Mouse (Mus musculus): ENCODE measurements around the gene Arid5a. TPM values are rescaled to one million over a fixed set of nuclear protein-coding genes. Genes with fewer than 3 reads are reported as not detected.

The Arid5a gene
- polyA plus RNA-seq (2015; fragmentation: Nextera tagmentation; extraction: Ambion mirVana), result 6.0 and 6.2 TPM in 2 replicates

DNA sequence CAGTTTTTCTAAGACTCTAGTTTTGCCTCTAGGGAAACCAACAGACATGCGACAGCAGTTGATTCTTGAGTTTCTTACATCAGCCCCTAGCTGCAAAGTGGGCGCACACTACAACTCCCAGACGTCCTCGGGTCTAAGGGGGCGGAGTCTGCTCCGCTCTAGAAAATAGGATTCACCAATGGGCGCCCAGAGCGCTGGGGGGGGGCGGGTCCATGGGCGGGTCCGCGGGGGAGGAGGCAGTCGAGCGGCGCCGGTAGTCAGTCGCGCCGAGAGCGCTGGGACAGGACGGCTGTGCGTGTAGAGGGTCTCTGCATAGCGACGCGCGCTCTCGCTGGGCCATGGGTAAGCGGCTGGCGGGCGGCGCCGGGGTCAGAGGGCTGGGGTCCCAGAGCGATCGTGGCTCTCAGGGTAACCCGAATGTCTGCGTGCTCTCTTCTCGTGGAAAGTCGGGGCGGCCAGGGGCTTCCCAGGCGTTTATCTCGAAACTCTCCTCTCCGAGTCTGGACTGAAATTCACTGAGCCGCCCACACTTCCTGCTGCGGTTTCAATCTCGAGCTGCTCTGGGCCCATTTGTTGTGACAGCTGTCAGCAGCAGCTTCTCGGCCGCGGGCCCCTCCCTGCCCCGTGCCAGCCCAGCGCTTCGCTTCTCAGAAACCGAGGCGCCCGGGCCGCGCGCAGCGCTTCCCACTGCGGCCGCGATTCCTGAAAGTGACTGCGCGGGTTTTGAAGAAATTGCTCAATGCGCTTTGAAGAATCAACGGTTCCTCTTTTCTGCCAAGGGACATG lies at the start of gene Arid5a:
Gene Arid5a (plus strand): TSS at position 239 of the 786 bp plus-strand sequence.

DNA sequence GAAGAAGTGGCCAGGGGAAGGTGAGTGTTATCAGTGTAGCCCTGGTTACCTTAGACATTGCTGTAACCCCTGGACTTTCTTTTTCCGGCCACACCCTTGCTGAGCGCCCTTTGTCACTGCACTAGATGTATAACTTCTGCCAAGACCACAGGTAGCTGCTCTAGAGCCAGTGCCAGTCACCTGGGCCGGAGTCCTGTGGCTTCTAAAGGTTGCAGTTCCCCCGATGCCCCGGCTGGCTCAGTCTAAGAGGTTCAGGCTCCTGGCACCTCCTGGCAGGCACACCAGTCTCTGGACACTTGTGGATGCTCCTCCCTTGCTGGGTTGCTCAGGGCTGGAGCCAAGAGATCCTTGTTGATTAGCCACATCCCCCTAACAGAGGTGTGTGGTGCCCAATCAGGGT lies 33.1 kb upstream of the Arid5a start, which contains the start of gene Neurl3:
Gene Neurl3 (minus strand): TSS at position 225 of the 400 bp plus-strand sequence.

DNA sequence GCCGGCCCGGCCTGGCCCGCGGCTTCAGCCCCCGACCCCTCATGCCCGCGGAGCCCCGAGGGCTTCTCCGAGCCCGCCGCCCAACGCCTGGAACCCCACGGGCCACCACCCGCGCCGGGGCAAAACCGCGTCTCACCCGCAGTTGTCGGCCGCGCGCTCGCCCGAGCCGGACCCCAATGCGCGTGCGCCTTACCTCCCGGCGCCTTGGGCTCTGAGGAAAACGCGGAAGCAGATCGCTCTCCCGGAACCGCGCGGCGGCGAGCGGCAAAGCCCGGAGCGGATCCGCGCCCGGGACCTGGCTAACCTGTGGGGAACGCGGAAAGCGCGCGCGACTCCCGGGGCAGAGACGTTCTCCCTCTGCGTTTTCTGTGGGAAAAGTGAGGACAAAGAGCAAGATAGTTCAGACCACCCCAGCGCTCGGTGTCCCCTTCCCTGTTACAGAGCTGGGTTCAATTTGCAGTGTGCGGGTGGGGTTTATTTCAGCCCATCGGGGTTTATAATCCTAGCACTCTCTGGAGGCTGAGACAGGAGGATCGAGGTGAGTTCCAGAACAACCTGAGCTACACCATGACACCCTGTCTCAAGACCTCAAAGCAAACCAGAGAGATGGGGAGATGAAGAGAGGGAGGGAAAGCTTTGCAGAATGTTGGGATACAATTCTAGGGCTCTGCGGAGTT lies 61.6 kb downstream of the Arid5a start, which contains the start of gene Kansl3:
Gene Kansl3 (minus strand): TSS at position 213 of the 677 bp plus-strand sequence.

DNA sequence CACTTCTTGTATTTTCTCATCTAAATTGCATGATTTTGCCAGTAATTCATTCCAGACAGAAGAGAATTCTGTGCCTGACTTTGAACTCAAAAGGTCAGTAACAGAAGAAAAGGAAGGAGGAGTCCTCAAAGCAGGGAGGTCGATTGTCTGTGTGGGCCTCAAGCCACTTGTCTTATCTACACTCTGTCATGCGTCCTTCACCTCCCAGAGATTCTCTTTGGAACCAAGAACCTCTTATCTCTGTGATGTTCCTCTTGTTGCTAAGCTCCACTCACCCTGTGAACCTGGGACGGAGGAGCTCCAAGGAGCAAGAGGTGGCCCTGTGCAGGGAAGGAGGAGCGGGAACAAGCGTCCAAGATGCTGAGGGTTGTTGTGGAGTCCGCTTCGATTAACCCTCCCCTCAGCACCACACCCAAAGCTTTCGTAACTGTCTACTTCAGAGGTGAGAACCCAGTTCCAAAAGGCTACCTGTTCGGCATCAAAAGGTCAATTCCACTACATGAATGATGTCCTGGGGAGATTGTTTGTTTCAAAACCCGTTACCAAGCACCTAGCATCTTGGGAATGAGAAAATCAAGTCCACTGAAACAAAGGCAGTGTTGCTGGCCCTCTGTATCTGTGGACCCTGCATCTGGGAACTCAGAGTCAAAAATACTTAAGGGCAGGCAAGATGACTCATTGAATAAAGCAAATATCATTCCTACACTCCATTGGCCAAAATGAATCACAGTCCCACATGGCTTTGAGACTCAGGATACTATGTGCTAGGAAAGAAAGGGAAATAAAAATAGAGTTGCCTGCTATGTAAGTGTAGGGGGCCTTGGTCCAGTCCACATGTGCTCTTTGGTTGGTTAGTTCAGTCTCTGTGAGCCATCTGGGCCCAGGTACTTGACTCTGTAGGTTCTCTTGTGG lies 64.7 kb downstream of the Arid5a start, which contains the start of gene Fer1l5:
Gene Fer1l5 (plus strand): TSS at position 358 of the 912 bp plus-strand sequence.

Small RNA genes within 50 kb of the gene (microRNA-seq; reads per million reads assigned to microRNA genes)
- gene Mir6898, result not detected

Other genes starting within 250 kb of the Arid5a start
- gene Hs6st1, start 239.3 kb upstream of the Arid5a start, polyA plus RNA-seq (2015; fragmentation: Nextera tagmentation; extraction: Ambion mirVana), result 3.2 TPM in 2 replicates
- gene Uggt1, start 63.0 kb upstream of the Arid5a start, polyA plus RNA-seq (2015; fragmentation: Nextera tagmentation; extraction: Ambion mirVana), result 20.2 and 24.4 TPM in 2 replicates
- gene Neurl3, start 33.1 kb upstream of the Arid5a start, polyA plus RNA-seq (2015; fragmentation: Nextera tagmentation; extraction: Ambion mirVana), result 1.7 and 4.9 TPM in 2 replicates
- gene Kansl3, start 61.4 kb downstream of the Arid5a start, polyA plus RNA-seq (2015; fragmentation: Nextera tagmentation; extraction: Ambion mirVana), result 20.0 and 21.5 TPM in 2 replicates
- gene Fer1l5, start 64.6 kb downstream of the Arid5a start, polyA plus RNA-seq (2015; fragmentation: Nextera tagmentation; extraction: Ambion mirVana), result 0.16 and 0.19 TPM in 2 replicates
- gene Lman2l, start 137.5 kb downstream of the Arid5a start, polyA plus RNA-seq (2015; fragmentation: Nextera tagmentation; extraction: Ambion mirVana), result 15.5 and 15.9 TPM in 2 replicates
- 10.0 and 11.8 TPM in 2 replicates for gene Cnnm4, start 163.9 kb downstream of the Arid5a start, polyA plus RNA-seq (2015; fragmentation: Nextera tagmentation; extraction: Ambion mirVana)
- gene Cnnm3, start 204.1 kb downstream of the Arid5a start, polyA plus RNA-seq (2015; fragmentation: Nextera tagmentation; extraction: Ambion mirVana), result 1.2 and 1.3 TPM in 2 replicates
- gene Ankrd23, start 229.2 kb downstream of the Arid5a start, polyA plus RNA-seq (2015; fragmentation: Nextera tagmentation; extraction: Ambion mirVana), result 11.8 and 13.1 TPM in 2 replicates
- 1.0 TPM in 1 of 2 replicates, not detected in the other for gene Gm42417, start 231.7 kb downstream of the Arid5a start, polyA plus RNA-seq (2015; fragmentation: Nextera tagmentation; extraction: Ambion mirVana)
- 20.9 and 28.5 TPM in 2 replicates for gene Ankrd39, start 239.7 kb downstream of the Arid5a start, polyA plus RNA-seq (2015; fragmentation: Nextera tagmentation; extraction: Ambion mirVana)

Measured in urinary bladder, postnatal 0 days (tissue).